Mouse (Mus musculus): ENCODE results near the gene Mrnip. TPM values are rescaled to one million over a fixed set of nuclear protein-coding genes. Genes with fewer than 3 reads are reported as not detected.
A peak's percentile ranks its signal among the peaks of the same experiment; 100 is the strongest.

The Mrnip gene
- polyA plus RNA-seq, 1 experiment from 2014 or later = 38.8 TPM

- Histone ChIP-seq H3K9me3 (ENCODE audit: control insufficient read depth, low read length) (no peaks in the 10 kb centered on the region), H3K36me3 (ENCODE audit: control insufficient read depth, insufficient read depth, low read length) (peaks cover 46% of the 10 kb centered on the region), H3K9ac (replicated peaks; ENCODE audit: low read length) (peak overlapping the region; percentile 81), H3K4me2 (ENCODE audit: low read length) (peak overlapping the region; percentile 77), H3K27me3 (ENCODE audit: control insufficient read depth, insufficient read depth, low read length) (no peaks in the 10 kb centered on the region), H3K27ac (replicated peaks; ENCODE audit: low read depth, low read length) (peak overlapping the region; percentile 85), H3K4me3 (replicated peaks; ENCODE audit: low read depth, low read length) (peak overlapping the region; percentile 72), H3K4me1 (ENCODE audit: control insufficient read depth, insufficient read depth, low read length) (peaks cover 5% of the 10 kb centered on the region; the same call in 1 of the 2 replicates)
- DNase-seq (peak; percentile 99), ATAC-seq (ENCODE audit: low FRiP score, low TSS enrichment) (peak; percentile 99)
- under 1% methylated on average over 27 of the region's 27 CpGs for WGBS
Measured at GRCm38 (mm10) chr11:50174730-50175187, 515 bp downstream of the Mrnip start.

- H3K27me3 ChIP-seq (ENCODE audit: control insufficient read depth, insufficient read depth, low read length) = no peaks in the 10 kb centered on the region
- no peaks in the 10 kb centered on the region for H3K9me3 ChIP-seq (ENCODE audit: control insufficient read depth, low read length)
- peaks cover 41% of the 10 kb centered on the region for H3K36me3 ChIP-seq (ENCODE audit: control insufficient read depth, insufficient read depth, low read length)
- DNase-seq (no peak), ATAC-seq (ENCODE audit: low FRiP score, low TSS enrichment) (no peak)
- 0 out of 2 replicates have a peak overlapping the region, but pooled peaks have one; percentile 77 for H3K4me2 ChIP-seq (ENCODE audit: low read length)
- WGBS = 85% methylated on average over 3 of the region's 3 CpGs
- H3K4me3 ChIP-seq (replicated peaks; ENCODE audit: low read depth, low read length) = no peak overlapping the region
- H3K9ac ChIP-seq (replicated peaks; ENCODE audit: low read length) = no peak overlapping the region
- H3K27ac ChIP-seq (replicated peaks; ENCODE audit: low read depth, low read length) = no peak overlapping the region
- H3K4me1 ChIP-seq (ENCODE audit: control insufficient read depth, insufficient read depth, low read length) = peaks cover 5% of the 10 kb centered on the region; the same call in 1 of the 2 replicates
Measured at GRCm38 (mm10) chr11:50176351-50176750, 2.1 kb downstream of the Mrnip start.

- WGBS = 85% methylated on average over 6 of the region's 6 CpGs
- Histone ChIP-seq H3K9me3 (ENCODE audit: control insufficient read depth, low read length) (no peaks in the 10 kb centered on the region), H3K27ac (replicated peaks; ENCODE audit: low read depth, low read length) (no peak overlapping the region), H3K9ac (replicated peaks; ENCODE audit: low read length) (no peak overlapping the region), H3K36me3 (ENCODE audit: control insufficient read depth, insufficient read depth, low read length) (peaks cover 40% of the 10 kb centered on the region), H3K27me3 (ENCODE audit: control insufficient read depth, insufficient read depth, low read length) (no peaks in the 10 kb centered on the region), H3K4me1 (ENCODE audit: control insufficient read depth, insufficient read depth, low read length) (peaks cover 5% of the 10 kb centered on the region; the same call in 1 of the 2 replicates), H3K4me2 (ENCODE audit: low read length) (no peak overlapping the region), H3K4me3 (replicated peaks; ENCODE audit: low read depth, low read length) (no peak overlapping the region)
- ATAC-seq (ENCODE audit: low FRiP score, low TSS enrichment) (no peak), DNase-seq (no peak)
Measured at GRCm38 (mm10) chr11:50177111-50177510, 2.9 kb downstream of the Mrnip start.

GRCm38 (mm10) chr11:50178532-50179488 is 4.6 kb downstream of the Mrnip start:
- WGBS = 89% methylated on average over 5 of the region's 5 CpGs
- Histone ChIP-seq H3K27ac (replicated peaks; ENCODE audit: low read depth, low read length) (no peak overlapping the region), H3K36me3 (ENCODE audit: control insufficient read depth, insufficient read depth, low read length) (peaks cover 48% of the 10 kb centered on the region), H3K27me3 (ENCODE audit: control insufficient read depth, insufficient read depth, low read length) (no peaks in the 10 kb centered on the region), H3K4me1 (ENCODE audit: control insufficient read depth, insufficient read depth, low read length) (peaks cover 5% of the 10 kb centered on the region; the same call in 1 of the 2 replicates), H3K4me3 (replicated peaks; ENCODE audit: low read depth, low read length) (no peak overlapping the region), H3K9ac (replicated peaks; ENCODE audit: low read length) (no peak overlapping the region), H3K4me2 (ENCODE audit: low read length) (no peak overlapping the region), H3K9me3 (ENCODE audit: control insufficient read depth, low read length) (no peaks in the 10 kb centered on the region)
- DNase-seq (no peak), ATAC-seq (ENCODE audit: low FRiP score, low TSS enrichment) (no peak)

GRCm38 (mm10) chr11:50180478-50181231 is 6.4 kb downstream of the Mrnip start:
- Histone ChIP-seq H3K4me2 (ENCODE audit: low read length) (no peak overlapping the region), H3K9me3 (ENCODE audit: control insufficient read depth, low read length) (no peaks in the 10 kb centered on the region), H3K36me3 (ENCODE audit: control insufficient read depth, insufficient read depth, low read length) (peaks cover 51% of the 10 kb centered on the region), H3K4me3 (replicated peaks; ENCODE audit: low read depth, low read length) (no peak overlapping the region), H3K4me1 (ENCODE audit: control insufficient read depth, insufficient read depth, low read length) (peaks cover 1% of the 10 kb centered on the region; the same call in 1 of the 2 replicates), H3K27me3 (ENCODE audit: control insufficient read depth, insufficient read depth, low read length) (no peaks in the 10 kb centered on the region), H3K27ac (replicated peaks; ENCODE audit: low read depth, low read length) (no peak overlapping the region), H3K9ac (replicated peaks; ENCODE audit: low read length) (no peak overlapping the region)
- whole genome bisulfite sequencing = 83% methylated on average over 6 of the region's 6 CpGs
- ATAC-seq (ENCODE audit: low FRiP score, low TSS enrichment) = no peak
- DNase-seq = no peak

GRCm38 (mm10) chr11:50182702-50183101 is 8.5 kb downstream of the Mrnip start:
- Histone ChIP-seq H3K4me1 (ENCODE audit: control insufficient read depth, insufficient read depth, low read length) (no peaks in the 10 kb centered on the region), H3K4me3 (replicated peaks; ENCODE audit: low read depth, low read length) (no peak overlapping the region), H3K9ac (replicated peaks; ENCODE audit: low read length) (no peak overlapping the region), H3K36me3 (ENCODE audit: control insufficient read depth, insufficient read depth, low read length) (peaks cover 50% of the 10 kb centered on the region), H3K9me3 (ENCODE audit: control insufficient read depth, low read length) (no peaks in the 10 kb centered on the region), H3K27me3 (ENCODE audit: control insufficient read depth, insufficient read depth, low read length) (no peaks in the 10 kb centered on the region), H3K4me2 (ENCODE audit: low read length) (no peak overlapping the region), H3K27ac (replicated peaks; ENCODE audit: low read depth, low read length) (no peak overlapping the region)
- DNase-seq (no peak), ATAC-seq (ENCODE audit: low FRiP score, low TSS enrichment) (no peak)
- 93% methylated on average over 4 of the region's 4 CpGs for WGBS

- H3K4me1 ChIP-seq (ENCODE audit: control insufficient read depth, insufficient read depth, low read length) = no peaks in the 10 kb centered on the region
- no peak overlapping the region for H3K9ac ChIP-seq (replicated peaks; ENCODE audit: low read length)
- no peaks in the 10 kb centered on the region for H3K9me3 ChIP-seq (ENCODE audit: control insufficient read depth, low read length)
- no peak for DNase-seq
- H3K27ac ChIP-seq (replicated peaks; ENCODE audit: low read depth, low read length) = no peak overlapping the region
- no peak overlapping the region for H3K4me2 ChIP-seq (ENCODE audit: low read length)
- WGBS = 93% methylated on average over 3 of the region's 3 CpGs
- no peaks in the 10 kb centered on the region for H3K27me3 ChIP-seq (ENCODE audit: control insufficient read depth, insufficient read depth, low read length)
- H3K4me3 ChIP-seq (replicated peaks; ENCODE audit: low read depth, low read length) = no peak overlapping the region
- H3K36me3 ChIP-seq (ENCODE audit: control insufficient read depth, insufficient read depth, low read length) = peaks cover 40% of the 10 kb centered on the region
- no peak for ATAC-seq (ENCODE audit: low FRiP score, low TSS enrichment)
Measured at GRCm38 (mm10) chr11:50184788-50185187, 10.5 kb downstream of the Mrnip start.

GRCm38 (mm10) chr11:50188682-50189081 is 14.4 kb downstream of the Mrnip start:
- ATAC-seq (ENCODE audit: low FRiP score, low TSS enrichment) (no peak), DNase-seq (no peak)
- no peaks in the 10 kb centered on the region for H3K9me3 ChIP-seq (ENCODE audit: control insufficient read depth, low read length)
- no peaks in the 10 kb centered on the region for H3K4me1 ChIP-seq (ENCODE audit: control insufficient read depth, insufficient read depth, low read length)
- peaks cover 32% of the 10 kb centered on the region for H3K36me3 ChIP-seq (ENCODE audit: control insufficient read depth, insufficient read depth, low read length)
- no peak overlapping the region for H3K4me3 ChIP-seq (replicated peaks; ENCODE audit: low read depth, low read length)
- no peak overlapping the region for H3K4me2 ChIP-seq (ENCODE audit: low read length)
- WGBS = 85% methylated on average over 7 of the region's 7 CpGs
- no peak overlapping the region for H3K9ac ChIP-seq (replicated peaks; ENCODE audit: low read length)
- H3K27me3 ChIP-seq (ENCODE audit: control insufficient read depth, insufficient read depth, low read length) = no peaks in the 10 kb centered on the region
- H3K27ac ChIP-seq (replicated peaks; ENCODE audit: low read depth, low read length) = no peak overlapping the region
